Mouse (Mus musculus): ENCODE measurements around the gene Scnn1a. TPM values are rescaled to one million over a fixed set of nuclear protein-coding genes. Genes with fewer than 3 reads are reported as not detected.
A peak's percentile ranks its signal among the peaks of the same experiment; 100 is the strongest.
"Not testable (repeated sequence)": the region's sequence is repeated elsewhere in the genome, so short reads cannot be mapped to it uniquely, and the experiment has no call there.

The Scnn1a gene
- total RNA-seq, 1 experiment: 0.31 TPM

DNA sequence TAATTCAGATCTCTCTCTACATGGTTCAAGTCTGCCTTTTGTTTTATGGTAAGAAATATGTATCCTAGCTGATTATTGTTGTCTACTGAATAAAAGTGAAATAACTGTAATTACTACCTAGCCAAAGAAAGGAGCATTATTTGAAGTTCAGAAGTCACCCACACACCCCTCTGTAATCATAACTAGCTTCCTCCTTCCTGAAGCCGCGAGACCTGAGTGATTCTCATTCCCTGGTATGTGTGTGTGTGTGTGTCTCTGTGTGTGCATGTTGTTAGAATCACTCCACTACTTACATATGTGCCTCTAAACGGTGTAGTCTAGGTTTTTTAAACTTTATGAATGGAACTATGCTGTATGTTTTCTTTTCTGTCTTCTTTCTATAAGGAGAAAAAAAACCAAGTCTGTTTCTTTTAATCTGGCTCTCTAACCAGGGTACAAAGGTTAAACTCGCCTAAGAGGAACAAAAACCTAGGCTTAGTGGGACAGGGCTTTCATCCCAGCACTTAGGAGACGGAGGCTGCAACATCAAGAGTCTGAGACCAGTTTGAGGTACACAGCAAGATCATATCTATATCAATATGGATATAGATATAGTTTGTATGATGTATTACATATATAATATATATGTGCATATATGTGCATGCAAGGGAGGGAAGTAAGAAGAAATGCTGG lies 23.2 kb upstream of the Scnn1a start:
- Histone ChIP-seq H3K9me3 (ENCODE audit: control insufficient read depth, insufficient read depth, low read depth, low read length) (no peaks in the 10 kb centered on the region), H3K9ac (ENCODE audit: insufficient read depth, low read depth, low read length, poor library complexity, severe bottlenecking) (no peak overlapping the region), H3K4me1 (ENCODE audit: control insufficient read depth in 2 of 2, insufficient read depth in 2 of 2, low read length in 2 of 2, poor library complexity in 1 of 2) (no peaks in the 10 kb centered on the region), H3K27ac (ENCODE audit: insufficient read depth, low read depth, low read length, poor library complexity, severe bottlenecking) (no peak overlapping the region), H3K36me3 (ENCODE audit: control insufficient read depth, insufficient read depth, low read length, poor library complexity, severe bottlenecking) (no peaks in the 10 kb centered on the region), H3K4me3 (ENCODE audit: insufficient read depth in 1 of 2, low read depth in 1 of 2, low read length in 2 of 2, poor library complexity in 1 of 2, severe bottlenecking in 1 of 2) (no peak overlapping the region)
- in situ Hi-C loops (cut with MboI; ENCODE audit: low sequenced_read_pairs in 2 of 2, unreplicated experiment in 2 of 2): no loop called here
- no peak for DNase-seq (ENCODE audit: low read depth, low spot score)
- TF ChIP-seq CHD2 (IDR thresholded peaks at IDR 0.05; ENCODE audit: low read depth, low read length): no peak

DNA sequence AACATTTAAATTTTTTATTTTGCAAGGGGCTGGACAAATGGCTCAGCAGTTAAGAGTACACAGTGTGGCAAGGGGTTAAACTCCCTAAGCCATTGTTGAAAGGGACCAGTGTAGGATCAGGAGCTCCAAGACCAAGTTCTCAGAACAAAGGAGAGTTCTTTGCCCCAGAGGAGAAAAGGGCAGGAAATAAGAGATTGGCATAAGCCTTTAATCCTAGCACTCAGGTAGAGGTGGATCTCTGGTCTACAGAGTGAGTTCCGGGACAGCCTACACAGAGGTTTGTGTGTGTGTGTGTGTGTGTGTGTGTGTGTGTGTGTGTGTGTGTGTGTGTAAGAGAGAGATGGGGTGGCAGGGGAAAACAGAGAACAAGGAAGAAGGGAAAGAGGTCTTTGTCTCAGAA lies 19.5 kb upstream of the Scnn1a start:
- H3K27ac ChIP-seq (ENCODE audit: insufficient read depth, low read depth, low read length, poor library complexity, severe bottlenecking): no peak overlapping the region
- H3K9me3 ChIP-seq (ENCODE audit: control insufficient read depth, insufficient read depth, low read depth, low read length): no peaks in the 10 kb centered on the region
- H3K9ac ChIP-seq (ENCODE audit: insufficient read depth, low read depth, low read length, poor library complexity, severe bottlenecking): no peak overlapping the region
- in situ Hi-C loops (cut with MboI; ENCODE audit: low sequenced_read_pairs in 2 of 2, unreplicated experiment in 2 of 2): no loop called here
- no peak for DNase-seq (ENCODE audit: low read depth, low spot score)
- H3K4me1 ChIP-seq (ENCODE audit: control insufficient read depth in 2 of 2, insufficient read depth in 2 of 2, low read length in 2 of 2, poor library complexity in 1 of 2): no peaks in the 10 kb centered on the region
- TF ChIP-seq HCFC1 (IDR thresholded peaks at IDR 0.05; ENCODE audit: borderline replicate concordance, insufficient read depth, low read length) (no peak), MAFK (IDR thresholded peaks at IDR 0.05; ENCODE audit: insufficient read depth, low read depth, low read length) (no peak), CHD2 (IDR thresholded peaks at IDR 0.05; ENCODE audit: low read depth, low read length) (no peak), ZC3H11A (IDR thresholded peaks at IDR 0.05; ENCODE audit: borderline replicate concordance, low read depth, low read length) (no peak), ZNF384 (IDR thresholded peaks at IDR 0.05; ENCODE audit: low read depth, low read length) (no peak)
- H3K36me3 ChIP-seq (ENCODE audit: control insufficient read depth, insufficient read depth, low read length, poor library complexity, severe bottlenecking): no peaks in the 10 kb centered on the region
- H3K4me3 ChIP-seq (ENCODE audit: insufficient read depth in 1 of 2, low read depth in 1 of 2, low read length in 2 of 2, poor library complexity in 1 of 2, severe bottlenecking in 1 of 2): no peak overlapping the region

DNA sequence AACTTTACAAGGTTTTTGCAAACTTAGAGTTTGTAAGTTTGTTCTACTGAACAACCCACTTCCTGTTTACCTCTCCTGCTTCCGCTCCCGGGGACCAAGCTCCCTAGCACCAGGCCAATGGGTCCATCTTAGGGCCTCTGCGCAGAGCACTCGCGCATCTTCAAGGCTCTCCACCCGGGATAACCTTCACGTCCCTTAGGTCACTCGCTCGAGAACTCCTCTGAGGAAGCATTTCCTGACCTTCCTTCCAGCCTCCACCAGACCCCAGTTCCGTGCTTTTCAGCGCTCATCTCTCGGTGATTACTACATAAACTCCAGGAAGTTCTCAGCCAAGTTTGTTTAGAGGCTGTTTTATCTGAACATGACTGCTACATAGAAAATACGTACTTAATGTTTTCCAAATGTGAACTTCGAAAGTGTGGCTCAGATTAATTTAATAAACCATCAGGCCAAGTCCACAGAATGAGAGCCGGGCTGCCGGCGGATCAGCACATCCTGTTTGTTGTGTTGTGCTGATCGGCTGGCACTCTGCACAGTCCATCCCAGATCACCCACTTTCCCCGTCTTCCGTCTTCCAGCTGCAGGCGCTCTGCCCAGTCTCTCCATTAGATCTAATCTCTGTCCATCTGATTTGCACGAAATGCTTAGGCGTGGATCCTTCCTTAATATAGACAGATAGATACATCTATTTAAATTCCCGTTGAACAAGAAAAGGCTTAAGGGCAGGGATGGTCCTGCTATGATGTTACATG lies 18.1 kb upstream of the Scnn1a start:
- H3K9ac ChIP-seq (ENCODE audit: insufficient read depth, low read depth, low read length, poor library complexity, severe bottlenecking): no peak overlapping the region; the same call in 1 of the 2 replicates
- H3K36me3 ChIP-seq (ENCODE audit: control insufficient read depth, insufficient read depth, low read length, poor library complexity, severe bottlenecking): no peaks in the 10 kb centered on the region
- no peak overlapping the region for H3K4me3 ChIP-seq (ENCODE audit: insufficient read depth in 1 of 2, low read depth in 1 of 2, low read length in 2 of 2, poor library complexity in 1 of 2, severe bottlenecking in 1 of 2)
- in situ Hi-C loops (cut with MboI; ENCODE audit: low sequenced_read_pairs in 2 of 2, unreplicated experiment in 2 of 2): no loop called here
- no peak for DNase-seq (ENCODE audit: low read depth, low spot score)
- no peak for TF ChIP-seq ZC3H11A (IDR thresholded peaks at IDR 0.05; ENCODE audit: borderline replicate concordance, low read depth, low read length)
- TF ChIP-seq CHD2 (IDR thresholded peaks at IDR 0.05; ENCODE audit: low read depth, low read length): no peak
- TF ChIP-seq HCFC1 (IDR thresholded peaks at IDR 0.05; ENCODE audit: borderline replicate concordance, insufficient read depth, low read length): no peak
- TF ChIP-seq ZNF384 (IDR thresholded peaks at IDR 0.05; ENCODE audit: low read depth, low read length): no peak
- TF ChIP-seq MAFK (IDR thresholded peaks at IDR 0.05; ENCODE audit: insufficient read depth, low read depth, low read length): no peak
- no peak overlapping the region for H3K27ac ChIP-seq (ENCODE audit: insufficient read depth, low read depth, low read length, poor library complexity, severe bottlenecking)
- no peaks in the 10 kb centered on the region for H3K9me3 ChIP-seq (ENCODE audit: control insufficient read depth, insufficient read depth, low read depth, low read length)
- no peaks in the 10 kb centered on the region for H3K4me1 ChIP-seq (ENCODE audit: control insufficient read depth in 2 of 2, insufficient read depth in 2 of 2, low read length in 2 of 2, poor library complexity in 1 of 2)

DNA sequence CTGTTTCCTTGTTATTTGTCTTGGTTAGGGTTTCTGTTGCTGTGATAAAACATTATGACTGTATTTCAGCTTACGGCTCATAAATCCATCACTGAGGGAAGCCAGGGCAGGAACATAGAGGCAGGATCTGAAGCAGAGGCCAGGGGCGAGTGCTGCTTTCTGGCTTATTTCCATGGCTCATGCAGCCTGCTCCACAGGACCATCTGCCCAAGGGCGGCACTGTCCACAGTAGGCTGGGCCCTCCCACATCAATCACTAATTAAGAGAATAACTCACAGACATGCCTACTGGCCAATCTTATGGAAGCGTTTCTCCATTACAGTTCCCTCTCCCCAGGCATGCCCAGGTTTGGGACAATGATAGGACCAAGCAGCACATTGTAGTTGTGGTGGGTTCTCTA lies 17.2 kb upstream of the Scnn1a start:
- no peak overlapping the region for H3K4me3 ChIP-seq (ENCODE audit: insufficient read depth in 1 of 2, low read depth in 1 of 2, low read length in 2 of 2, poor library complexity in 1 of 2, severe bottlenecking in 1 of 2)
- TF ChIP-seq ZC3H11A (IDR thresholded peaks at IDR 0.05; ENCODE audit: borderline replicate concordance, low read depth, low read length) (no peak), MAFK (IDR thresholded peaks at IDR 0.05; ENCODE audit: insufficient read depth, low read depth, low read length) (no peak), CHD2 (IDR thresholded peaks at IDR 0.05; ENCODE audit: low read depth, low read length) (no peak), ZNF384 (IDR thresholded peaks at IDR 0.05; ENCODE audit: low read depth, low read length) (no peak), HCFC1 (IDR thresholded peaks at IDR 0.05; ENCODE audit: borderline replicate concordance, insufficient read depth, low read length) (no peak)
- no peaks in the 10 kb centered on the region for H3K4me1 ChIP-seq (ENCODE audit: control insufficient read depth in 2 of 2, insufficient read depth in 2 of 2, low read length in 2 of 2, poor library complexity in 1 of 2)
- H3K9me3 ChIP-seq (ENCODE audit: control insufficient read depth, insufficient read depth, low read depth, low read length): no peaks in the 10 kb centered on the region
- no peak overlapping the region for H3K27ac ChIP-seq (ENCODE audit: insufficient read depth, low read depth, low read length, poor library complexity, severe bottlenecking)
- in situ Hi-C loops (cut with MboI; ENCODE audit: low sequenced_read_pairs in 2 of 2, unreplicated experiment in 2 of 2): no loop called here
- no peak overlapping the region for H3K9ac ChIP-seq (ENCODE audit: insufficient read depth, low read depth, low read length, poor library complexity, severe bottlenecking)
- H3K36me3 ChIP-seq (ENCODE audit: control insufficient read depth, insufficient read depth, low read length, poor library complexity, severe bottlenecking): no peaks in the 10 kb centered on the region
- DNase-seq (ENCODE audit: low read depth, low spot score): no peak

DNA sequence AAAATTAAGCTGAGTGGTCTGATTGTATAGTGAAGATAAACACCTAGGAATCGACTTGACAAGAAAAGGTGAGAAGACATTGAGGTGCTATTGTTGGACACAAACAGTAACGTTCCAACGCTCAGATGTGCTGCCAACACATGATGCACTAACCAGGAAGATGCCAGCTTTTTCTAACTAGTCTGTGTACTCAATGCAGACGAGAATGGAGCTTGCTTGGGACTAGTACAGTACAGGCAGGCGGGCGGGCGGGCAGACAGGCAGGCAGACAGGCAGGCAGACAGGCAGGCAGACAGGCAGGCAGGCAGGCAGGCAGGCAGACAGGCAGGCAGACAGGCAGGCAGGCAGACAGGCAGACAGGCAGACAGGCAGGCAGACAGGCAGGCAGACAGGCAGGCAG lies 16.1 kb upstream of the Scnn1a start:
- H3K4me1 ChIP-seq (ENCODE audit: control insufficient read depth in 2 of 2, insufficient read depth in 2 of 2, low read length in 2 of 2, poor library complexity in 1 of 2); DNase-seq (ENCODE audit: low read depth, low spot score); H3K9ac ChIP-seq (ENCODE audit: insufficient read depth, low read depth, low read length, poor library complexity, severe bottlenecking); in situ Hi-C loops (cut with MboI; ENCODE audit: low sequenced_read_pairs in 2 of 2, unreplicated experiment in 2 of 2); H3K9me3 ChIP-seq (ENCODE audit: control insufficient read depth, insufficient read depth, low read depth, low read length); H3K36me3 ChIP-seq (ENCODE audit: control insufficient read depth, insufficient read depth, low read length, poor library complexity, severe bottlenecking): not testable (repeated sequence)
- Histone ChIP-seq H3K4me3 (ENCODE audit: insufficient read depth in 1 of 2, low read depth in 1 of 2, low read length in 2 of 2, poor library complexity in 1 of 2, severe bottlenecking in 1 of 2) (peak overlapping the region in 1 of 2 experiments; percentile 17; a peak in 1 of 4 replicates), H3K27ac (ENCODE audit: insufficient read depth, low read depth, low read length, poor library complexity, severe bottlenecking) (peak overlapping the region; percentile 49; the same call in 1 of the 2 replicates)
